In genomic region chr15:63693561-63693960, GRCm38 (mm10) we compare ENCODE assay signal across 27 mouse cellular contexts.
DNase-seq lines count a peak whose midpoint lies in the region; ATAC-seq lines count a peak whose summit lies in the region.
"Had no signal": no experiment of that assay in that cellular context is flagged by ENCODE, and none has a peak within 500 bp of the region (broad histone marks: within the 10 kb centered on the region; RNA-seq: fewer than 3 reads in every experiment).

No protein-coding gene starts in this region.

- H3K4me1 ChIP-seq in hindbrain, embryonic 10.5 days (replicated peaks): peaks cover 20% of the 10 kb centered on the region
- H3K4me1 ChIP-seq in hindbrain, embryonic 13.5 days (replicated peaks): peaks cover 13% of the 10 kb centered on the region
- H3K4me1 ChIP-seq in midbrain, embryonic 10.5 days: peaks cover 21% of the 10 kb centered on the region
- H3K4me1 ChIP-seq in midbrain, embryonic 15.5 days: peaks cover 9% of the 10 kb centered on the region
- H3K4me1 ChIP-seq: embryonic facial prominence, embryonic 13.5 days; heart, embryonic 13.5 days had no signal

- no peak for DNase-seq in hindbrain, embryonic 10.5 days (ENCODE audit: low spot score)
- DNase-seq in midbrain, embryonic 10.5 days (ENCODE audit: low spot score): no peak
- no peak for DNase-seq in spleen, postnatal 36 days (ENCODE audit: low spot score in 2 of 2)
- DNase-seq: adrenal gland, adult 2 months; adrenal gland, postnatal 14 days; cerebellum, adult 11 months; cerebellum, adult 2 months; cerebellum, adult 9-11 months; cerebellum, postnatal 36 days; embryo, embryonic 11 days; forebrain, postnatal 0 days; gastrocnemius, adult 2 months; gastrocnemius, postnatal 14 days; heart, adult 18-20 months; heart, postnatal 14 days; heart, postnatal 4 days had no signal

- H3K9ac ChIP-seq in hindbrain, embryonic 13.5 days: no peak overlapping the region
- H3K9ac ChIP-seq in midbrain, embryonic 15.5 days: no peak overlapping the region
- H3K9ac ChIP-seq: embryonic facial prominence, embryonic 13.5 days; forebrain, embryonic 13.5 days; forebrain, postnatal 0 days; heart, embryonic 13.5 days; hindbrain, embryonic 12.5 days had no signal

- no peak overlapping the region for H3K4me3 ChIP-seq in hindbrain, embryonic 10.5 days
- H3K4me3 ChIP-seq in hindbrain, embryonic 13.5 days: no peak overlapping the region
- H3K4me3 ChIP-seq in midbrain, embryonic 10.5 days: no peak overlapping the region
- no peak overlapping the region for H3K4me3 ChIP-seq in midbrain, embryonic 15.5 days
- H3K4me3 ChIP-seq: embryonic facial prominence, embryonic 10.5 days; embryonic facial prominence, embryonic 13.5 days; erythroblast, embryonic 14.5 days; forebrain, embryonic 13.5 days; gastrocnemius, adult 2 months; heart, embryonic 13.5 days; hindbrain, embryonic 12.5 days had no signal

- 0 out of 2 replicates have a peak overlapping the region, but pooled peaks have one; percentile 13 for H3K27ac ChIP-seq in hindbrain, embryonic 10.5 days
- H3K27ac ChIP-seq in hindbrain, embryonic 13.5 days: no peak overlapping the region
- peak overlapping the region; percentile 3; the same call in 1 of the 2 replicates for H3K27ac ChIP-seq in midbrain, embryonic 10.5 days (replicated peaks)
- no peak overlapping the region for H3K27ac ChIP-seq in midbrain, embryonic 15.5 days
- H3K27ac ChIP-seq: embryonic facial prominence, embryonic 10.5 days; embryonic facial prominence, embryonic 13.5 days; gastrocnemius, adult 2 months; heart, embryonic 13.5 days; hindbrain, embryonic 12.5 days had no signal

- WGBS in hindbrain, embryonic 10.5 days: 76% methylated on average over 2 of the region's 2 CpGs
- 87% methylated on average over 2 of the region's 2 CpGs for WGBS in hindbrain, embryonic 13.5 days
- 79% methylated on average over 2 of the region's 2 CpGs for WGBS in midbrain, embryonic 10.5 days
- 73% methylated on average over 2 of the region's 2 CpGs for WGBS in midbrain, embryonic 15.5 days

- no peaks in the 10 kb centered on the region for H3K36me3 ChIP-seq in hindbrain, embryonic 10.5 days
- no peaks in the 10 kb centered on the region for H3K36me3 ChIP-seq in hindbrain, embryonic 13.5 days
- no peaks in the 10 kb centered on the region for H3K36me3 ChIP-seq in midbrain, embryonic 10.5 days
- H3K36me3 ChIP-seq in midbrain, embryonic 15.5 days (replicated peaks): no peaks in the 10 kb centered on the region
- H3K36me3 ChIP-seq: embryonic facial prominence, embryonic 10.5 days; embryonic facial prominence, embryonic 13.5 days; heart, embryonic 13.5 days; hindbrain, embryonic 12.5 days had no signal

- no peak overlapping the region for H3K4me2 ChIP-seq in hindbrain, embryonic 13.5 days
- no peak overlapping the region for H3K4me2 ChIP-seq in midbrain, embryonic 15.5 days
- H3K4me2 ChIP-seq: embryonic facial prominence, embryonic 13.5 days; heart, embryonic 13.5 days; hindbrain, embryonic 12.5 days had no signal

- peaks cover 5% of the 10 kb centered on the region; the same call in 1 of the 2 replicates for H3K27me3 ChIP-seq in hindbrain, embryonic 10.5 days (ENCODE audit: insufficient read depth, poor library complexity, severe bottlenecking)
- no peaks in the 10 kb centered on the region for H3K27me3 ChIP-seq in hindbrain, embryonic 13.5 days
- H3K27me3 ChIP-seq in midbrain, embryonic 10.5 days (ENCODE audit: low read depth, poor library complexity, severe bottlenecking): peaks cover 93% of the 10 kb centered on the region
- H3K27me3 ChIP-seq in midbrain, embryonic 15.5 days (replicated peaks): no peaks in the 10 kb centered on the region
- H3K27me3 ChIP-seq: forebrain, embryonic 13.5 days; heart, embryonic 13.5 days; hindbrain, embryonic 12.5 days had no signal

- ATAC-seq in hindbrain, embryonic 13.5 days (ENCODE audit: low FRiP score): no peak
- ATAC-seq in midbrain, embryonic 15.5 days (replicated peaks): no peak
- peak; percentile 52 for ATAC-seq in megakaryocyte-erythroid progenitor cell, adult 5-6 weeks (replicated peaks; ENCODE audit: low FRiP score, low TSS enrichment, poor library complexity, severe bottlenecking)
- ATAC-seq: CD4-positive, CD25-positive, alpha-beta regulatory T cell, adult 4 months; forebrain, postnatal 0 days; hindbrain, embryonic 16.5 days had no signal

- H3K9me3 ChIP-seq in hindbrain, embryonic 10.5 days: no peaks in the 10 kb centered on the region
- H3K9me3 ChIP-seq in hindbrain, embryonic 13.5 days: no peaks in the 10 kb centered on the region
- no peaks in the 10 kb centered on the region for H3K9me3 ChIP-seq in midbrain, embryonic 10.5 days (replicated peaks)
- no peaks in the 10 kb centered on the region for H3K9me3 ChIP-seq in midbrain, embryonic 15.5 days
- H3K9me3 ChIP-seq: embryonic facial prominence, embryonic 10.5 days; embryonic facial prominence, embryonic 13.5 days; forebrain, embryonic 13.5 days; heart, embryonic 13.5 days; hindbrain, embryonic 12.5 days had no signal

Comparison
In these comparisons a context has a peak if more than half of its experiments do, and no peak if none do; other contexts are left out.
1. H3K27ac ChIP-seq: peak in hindbrain, embryonic 10.5 days (single experiment) and midbrain, embryonic 10.5 days (single experiment); none in hindbrain, embryonic 13.5 days (single experiment) and midbrain, embryonic 15.5 days (single experiment).